Mouse (Mus musculus) kidney, postnatal 10 days (tissue): ENCODE data around the gene Aire.
"Not testable (repeated sequence)": the region's sequence is repeated elsewhere in the genome, so short reads cannot be mapped to it uniquely, and the experiment has no call there.

ENCODE experiments used
- DNase-seq: peaks from one replicate; pipeline ENCODE4 v3.0.0; 2021; ENCODE audit warnings: mixed read lengths

Aire gene

GRCm38 (mm10) chr10:78048061-78048730 lies 4.8 kb upstream of the Aire start:
- DNase-seq: no peak

- DNase-seq: no peak
Observed at GRCm38 (mm10) chr10:78046388-78046787, 3.0 kb upstream of the Aire start.

DNA sequence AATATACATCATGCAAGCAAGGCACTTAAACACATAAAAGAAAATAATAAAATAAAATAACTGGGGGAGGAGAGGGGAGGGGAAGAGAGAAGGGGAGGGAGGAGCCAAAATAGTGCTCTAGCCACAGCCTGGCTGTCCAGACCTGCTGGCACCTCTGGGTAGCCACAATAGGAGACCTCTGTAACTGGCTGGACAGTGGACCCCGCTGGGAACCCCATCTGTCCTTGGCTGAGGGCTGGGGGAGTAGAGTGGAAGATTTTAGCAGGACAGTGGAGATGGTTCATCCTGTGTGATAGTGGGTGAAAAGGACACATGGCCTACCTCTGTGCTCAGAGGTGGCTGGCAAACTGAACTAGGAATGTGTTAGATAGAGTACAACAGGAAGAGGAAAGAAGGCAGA lies 1.1 kb upstream of the Aire start:
- DNase-seq: no peak

- DNase-seq: no peak
Observed at GRCm38 (mm10) chr10:78042697-78043405, 559 bp downstream of the Aire start.

DNA sequence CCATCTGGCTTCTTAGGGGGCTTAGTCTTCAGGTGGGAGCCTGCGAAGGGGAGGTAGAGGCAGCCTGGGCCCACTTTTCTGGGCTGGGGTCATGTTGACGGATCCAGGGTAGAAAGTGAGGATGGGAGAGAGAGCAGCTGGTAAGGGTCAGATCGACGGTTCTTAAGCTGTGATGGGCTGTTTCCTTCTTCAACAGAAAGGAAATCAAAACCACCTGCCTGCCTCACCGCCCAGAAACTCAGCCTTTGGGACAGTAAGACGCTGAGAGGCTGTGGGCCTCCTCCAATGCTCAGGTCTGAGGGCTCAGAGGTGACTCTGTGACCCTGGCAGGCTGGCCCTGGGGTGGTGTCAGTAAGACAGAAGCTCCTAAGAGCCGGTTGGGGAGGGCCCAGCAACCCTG lies 1.3 kb downstream of the Aire start:
- DNase-seq: no peak

- no peak for DNase-seq
Observed at GRCm38 (mm10) chr10:78041647-78042046, 1.8 kb downstream of the Aire start, which contains the start of gene Dnmt3l. Gene Dnmt3l (plus strand): TSS chr10:78041947.

- DNase-seq: no peak
Observed at GRCm38 (mm10) chr10:78037139-78037538, 6.3 kb downstream of the Aire start.

DNA sequence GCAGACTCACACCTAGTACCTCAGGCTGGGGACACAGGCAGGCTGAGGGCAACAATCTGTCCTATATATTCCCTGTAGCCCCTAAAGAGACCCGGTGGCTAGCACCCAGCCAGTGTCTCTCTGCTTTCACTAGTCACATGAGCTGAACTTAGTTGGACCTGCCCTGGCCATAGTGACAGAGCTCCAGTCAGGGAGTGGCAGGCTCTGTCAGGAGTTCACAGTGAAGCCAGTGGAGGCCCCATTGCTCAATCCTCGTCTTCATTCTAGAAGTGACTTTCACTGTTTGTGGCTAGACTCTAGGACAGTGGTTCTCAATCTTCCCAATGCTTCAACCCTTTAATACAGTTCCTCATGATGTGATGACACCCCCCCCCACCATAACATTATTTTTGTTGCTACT lies 11.4 kb downstream of the Aire start:
- DNase-seq: no peak

GRCm38 (mm10) chr10:78029080-78029479 lies 14.3 kb downstream of the Aire start:
- DNase-seq: no peak

DNA sequence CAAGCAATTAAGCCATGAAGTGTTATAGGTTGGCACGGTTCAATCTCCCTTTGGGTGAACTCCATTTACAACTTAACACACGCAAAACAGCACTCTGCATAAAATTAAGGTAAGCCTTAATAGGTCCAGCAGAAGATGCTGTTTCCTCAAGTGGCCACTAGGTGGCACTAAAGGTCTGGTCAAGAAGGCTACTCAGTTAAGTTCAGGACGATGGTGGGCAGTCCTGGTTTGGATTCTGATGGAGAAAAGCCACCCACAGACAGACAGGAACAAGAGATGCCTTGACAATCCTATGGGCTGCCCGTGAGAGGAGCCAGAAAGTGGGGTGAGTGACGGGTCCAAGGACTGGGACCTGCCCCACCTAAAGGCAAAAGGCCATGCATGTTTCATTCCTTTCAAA lies 15.3 kb downstream of the Aire start:
- DNase-seq: peak; percentile 87

DNA sequence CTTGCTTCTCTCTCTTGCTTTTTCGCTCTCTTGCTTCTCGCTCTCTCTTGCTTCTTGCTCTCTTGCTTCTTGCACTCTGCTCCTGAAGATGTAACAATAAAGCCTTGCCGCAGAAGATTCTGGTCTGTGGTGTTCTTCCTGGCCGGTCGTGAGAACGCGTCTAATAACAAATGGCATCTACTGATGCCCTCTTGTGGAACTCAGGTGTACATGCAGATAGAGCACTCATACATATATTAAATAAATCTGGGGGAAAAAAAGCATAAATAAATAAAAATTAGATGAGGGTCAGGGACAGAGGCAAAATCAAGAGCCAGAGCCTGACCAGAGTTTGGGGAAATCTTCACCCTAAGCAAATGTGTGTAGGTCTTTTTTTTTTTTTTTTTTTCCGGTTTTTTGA lies 18.0 kb downstream of the Aire start:
- not testable (repeated sequence) for DNase-seq

GRCm38 (mm10) chr10:78019984-78020383 lies 23.4 kb downstream of the Aire start:
- not testable (repeated sequence) for DNase-seq

GRCm38 (mm10) chr10:78019291-78019690 lies 24.1 kb downstream of the Aire start:
- DNase-seq: no peak

- peak; percentile 92 for DNase-seq
Observed at GRCm38 (mm10) chr10:78018797-78019203, 24.6 kb downstream of the Aire start.

GRCm38 (mm10) chr10:78016366-78016765 lies 27.0 kb downstream of the Aire start:
- DNase-seq: no peak

DNA sequence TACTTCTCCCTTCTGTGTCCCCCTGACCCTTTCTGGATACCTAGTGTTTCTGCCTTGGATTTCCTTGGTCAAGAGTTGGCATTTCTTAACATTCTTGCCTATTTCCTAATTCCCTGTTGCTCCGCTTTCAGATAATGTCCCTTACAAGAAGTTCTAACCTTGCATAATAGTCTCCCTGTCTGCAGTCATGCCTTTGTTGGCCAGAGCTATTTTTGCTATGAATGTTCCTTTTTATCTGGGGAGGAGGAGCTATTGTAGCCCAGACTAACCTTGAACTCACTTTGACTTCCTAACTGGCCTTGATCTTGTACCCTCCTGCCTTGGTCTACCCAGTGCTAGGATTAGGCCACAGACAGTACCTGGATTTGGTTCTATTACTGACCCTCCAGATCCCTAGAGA lies 27.9 kb downstream of the Aire start:
- no peak for DNase-seq

- DNase-seq: no peak
Observed at GRCm38 (mm10) chr10:78012661-78013495, 30.5 kb downstream of the Aire start.

DNA sequence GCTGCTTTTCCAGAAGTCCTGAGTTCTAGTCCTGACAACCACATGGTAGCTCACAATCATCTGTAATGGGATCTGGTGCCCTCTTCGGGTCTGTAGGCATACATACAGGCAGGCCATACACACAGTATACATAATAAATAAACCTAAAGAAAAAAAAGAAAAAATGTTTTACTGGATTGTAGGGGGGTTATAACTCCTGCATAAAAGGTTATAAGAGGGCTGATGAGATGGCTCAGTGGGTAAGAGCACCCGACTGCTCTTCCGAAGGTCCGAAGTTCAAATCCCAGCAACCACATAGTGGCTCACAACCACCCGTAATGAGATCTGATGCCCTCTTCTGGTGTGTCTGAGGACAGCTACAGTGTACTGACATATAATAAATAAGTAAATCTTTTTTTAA lies 32.3 kb downstream of the Aire start:
- not testable (repeated sequence) for DNase-seq

- no peak for DNase-seq
Observed at GRCm38 (mm10) chr10:78010335-78010734, 33.1 kb downstream of the Aire start.

GRCm38 (mm10) chr10:78009945-78010293 lies 33.5 kb downstream of the Aire start, which contains the start of gene Pfkl:
Gene Pfkl (minus strand): TSS chr10:78010083.
- DNase-seq: no peak

DNA sequence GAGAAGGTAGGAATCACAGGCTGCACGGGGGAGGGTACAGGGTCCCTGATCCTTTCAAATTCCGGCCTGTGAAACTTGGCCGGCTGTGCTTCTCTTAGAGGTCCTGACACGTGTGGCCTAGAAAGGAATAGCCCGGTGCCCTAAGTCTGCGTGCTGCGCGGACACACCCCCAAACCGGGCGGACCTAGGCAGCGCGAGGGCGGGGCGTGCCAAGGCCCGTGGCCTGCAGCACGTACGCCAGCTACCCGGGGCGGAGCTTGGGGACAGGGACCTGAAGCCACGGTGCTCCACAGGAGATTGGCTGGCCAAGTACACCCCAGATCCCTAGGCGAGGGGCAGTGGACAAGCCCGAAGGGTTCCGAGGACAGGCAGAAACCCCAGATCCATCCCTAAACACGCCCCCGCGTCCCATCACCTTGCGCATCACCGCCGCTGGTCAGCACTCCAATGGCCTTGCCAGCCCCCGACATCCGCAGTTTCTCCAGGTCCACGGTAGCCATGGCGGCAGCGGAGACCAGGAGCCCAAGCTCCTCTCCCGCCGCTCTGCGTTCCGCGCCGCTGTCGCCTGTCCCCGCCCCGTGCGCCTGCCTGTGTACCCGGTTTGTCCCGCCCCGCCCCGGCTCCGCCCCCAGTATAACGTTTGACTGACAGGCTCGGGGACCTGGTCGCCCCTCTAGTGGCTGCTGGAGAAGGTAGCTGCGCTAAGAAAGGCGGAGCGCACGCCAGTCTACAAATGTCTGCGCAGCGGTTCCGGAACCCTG lies 34.0 kb downstream of the Aire start:
- peak; percentile 99 for DNase-seq

GRCm38 (mm10) chr10:78008169-78008568 lies 35.2 kb downstream of the Aire start:
- DNase-seq: no peak

DNA sequence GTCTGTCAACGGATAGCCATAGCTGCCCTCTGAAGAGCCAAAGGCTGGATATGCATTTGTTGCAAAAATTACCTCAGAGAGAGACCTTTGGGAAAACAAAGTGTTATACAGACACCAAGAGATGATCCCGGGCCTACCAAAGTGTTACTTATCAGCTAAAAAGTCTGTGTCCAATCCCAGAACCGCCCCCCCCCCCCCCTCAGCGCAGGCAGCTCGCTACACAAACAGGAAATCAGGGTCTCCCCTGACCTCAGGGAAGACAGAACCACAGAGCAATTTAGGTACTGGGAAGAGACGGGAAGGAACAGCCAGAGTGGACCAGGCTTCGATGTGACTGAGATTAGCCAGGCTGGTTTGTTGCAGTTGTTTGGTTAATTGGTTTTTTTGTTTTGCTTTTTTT lies 36.2 kb downstream of the Aire start:
- DNase-seq: no peak
